Mouse (Mus musculus) liver, embryonic 15.5 days (tissue): ENCODE results near the gene Gnb1l. TPM values are rescaled to one million over a fixed set of nuclear protein-coding genes. Genes with fewer than 3 reads are reported as not detected.

ENCODE experiments used
- ATAC-seq: fragments of 200-750 bp; cut with Nextera tagmentation; 2 replicates; pipeline ENCODE4 v1.8.0; 2017; ENCODE audit warnings: moderate number of reproducible peaks, mild to moderate bottlenecking, moderate library complexity; ENCODE audit not compliant: insufficient read depth
- H3K27ac ChIP-seq: fragments of 300-500 bp; sonication (generic); replicated peaks from 2 replicates; pipeline ENCODE4 v1.5.1; 2015; ENCODE audit warnings: mild to moderate bottlenecking, inconsistent platforms
- H3K27me3 ChIP-seq: fragments of 300-500 bp; sonication (generic); 2 replicates; pipeline ENCODE4 v1.6.1; 2015; ENCODE audit warnings: mild to moderate bottlenecking, inconsistent platforms
- H3K36me3 ChIP-seq: fragments of 300-500 bp; sonication (generic); replicated peaks from 2 replicates; pipeline ENCODE4 v1.6.1; 2015; ENCODE audit warnings: moderate library complexity, mild to moderate bottlenecking, inconsistent platforms
- H3K4me1 ChIP-seq: fragments of 300-500 bp; sonication (generic); replicated peaks from 2 replicates; pipeline ENCODE4 v1.6.1; 2015; ENCODE audit warnings: inconsistent platforms
- H3K4me2 ChIP-seq: fragments of 300-500 bp; sonication (generic); 2 replicates; pipeline ENCODE4 v1.6.1; 2015; ENCODE audit warnings: moderate library complexity, mild to moderate bottlenecking, inconsistent platforms
- H3K4me3 ChIP-seq: fragments of 300-500 bp; sonication (generic); replicated peaks from 2 replicates; pipeline ENCODE4 v1.5.1; 2015; ENCODE audit warnings: mild to moderate bottlenecking, inconsistent platforms
- H3K9ac ChIP-seq: fragments of 300-500 bp; sonication (generic); 2 replicates; pipeline ENCODE4 v1.6.1; 2015; ENCODE audit warnings: moderate library complexity, mild to moderate bottlenecking, inconsistent platforms
- H3K9me3 ChIP-seq: fragments of 300-500 bp; sonication (generic); replicated peaks from 2 replicates; pipeline ENCODE4 v1.6.1; 2016; ENCODE audit warnings: inconsistent platforms
- WGBS: fragments of 180-500 bp; shearing (Covaris S2); methylation state at CpG from one replicate; pipeline ENCODE4 v1.1.7; 2015; ENCODE audit warnings: mixed read lengths; ENCODE audit not compliant: insufficient replicate concordance; 5-methylcytosine and 5-hydroxymethylcytosine counted together
- polyA plus RNA-seq: library from polyadenylated mRNA; unstranded; fragments of >200 nt; fragmentation: Nextera tagmentation; extraction: Ambion mirVana; gene quantifications from 2 replicates; pipeline ENCODE4 v1.2.1, GENCODE M21; 2015

Gene Gnb1l
- 7.5 and 8.3 TPM in 2 replicates for polyA plus RNA-seq

GRCm38 (mm10) chr16:18498558-18498990 is at the start of gene Gnb1l, which contains the start of gene Rtl10:
Gene Gnb1l (plus strand): TSS chr16:18498713.
Gene Rtl10 (plus strand): TSS chr16:18498901.
- H3K9me3 ChIP-seq: no peaks in the 10 kb centered on the region
- WGBS: under 1% methylated on average over 51 of the region's 51 CpGs
- H3K4me3 ChIP-seq: peak within 1 kb of the TSS; percentile 88
- peak within 1 kb of the TSS; percentile 97 for H3K4me2 ChIP-seq
- peaks cover 29% of the 10 kb centered on the region for H3K4me1 ChIP-seq
- H3K27ac ChIP-seq: peak within 1 kb of the TSS; percentile 79
- ATAC-seq: peak; percentile 99
- H3K36me3 ChIP-seq: peaks cover 16% of the 10 kb centered on the region
- H3K9ac ChIP-seq: peak within 1 kb of the TSS; percentile 82
- H3K27me3 ChIP-seq: no peaks in the 10 kb centered on the region

GRCm38 (mm10) chr16:18449005-18449404 is 49.5 kb upstream of the Gnb1l start:
- no peak overlapping the region for H3K4me3 ChIP-seq
- ATAC-seq: no peak; the same call in 1 of the 2 replicates
- H3K9me3 ChIP-seq: no peaks in the 10 kb centered on the region
- no peak overlapping the region for H3K4me2 ChIP-seq
- peaks cover 4% of the 10 kb centered on the region; the same call in 1 of the 2 replicates for H3K4me1 ChIP-seq
- no peak overlapping the region for H3K9ac ChIP-seq
- WGBS: 82% methylated on average over 4 of the region's 4 CpGs
- peaks cover 100% of the 10 kb centered on the region for H3K36me3 ChIP-seq
- no peaks in the 10 kb centered on the region for H3K27me3 ChIP-seq
- H3K27ac ChIP-seq: no peak overlapping the region

GRCm38 (mm10) chr16:18451486-18452181 is 46.9 kb upstream of the Gnb1l start:
- Histone ChIP-seq H3K9ac (no peak overlapping the region), H3K9me3 (no peaks in the 10 kb centered on the region), H3K4me2 (no peak overlapping the region), H3K27ac (no peak overlapping the region), H3K36me3 (peaks cover 100% of the 10 kb centered on the region), H3K27me3 (no peaks in the 10 kb centered on the region), H3K4me1 (peaks cover 4% of the 10 kb centered on the region; the same call in 1 of the 2 replicates), H3K4me3 (no peak overlapping the region)
- WGBS: 84% methylated on average over 9 of the region's 9 CpGs
- ATAC-seq: no peak

GRCm38 (mm10) chr16:18452361-18452862 is 46.1 kb upstream of the Gnb1l start:
- no peak overlapping the region for H3K27ac ChIP-seq
- H3K4me1 ChIP-seq: peaks cover 4% of the 10 kb centered on the region; the same call in 1 of the 2 replicates
- H3K27me3 ChIP-seq: no peaks in the 10 kb centered on the region
- H3K9ac ChIP-seq: no peak overlapping the region
- no peak overlapping the region for H3K4me2 ChIP-seq
- 87% methylated on average over 8 of the region's 8 CpGs for WGBS
- H3K36me3 ChIP-seq: peaks cover 100% of the 10 kb centered on the region
- no peak overlapping the region for H3K4me3 ChIP-seq
- no peak for ATAC-seq
- no peaks in the 10 kb centered on the region for H3K9me3 ChIP-seq

- H3K4me1 ChIP-seq: peaks cover 11% of the 10 kb centered on the region
- H3K4me2 ChIP-seq: no peak overlapping the region
- H3K27ac ChIP-seq: no peak overlapping the region
- ATAC-seq: no peak
- 78% methylated on average over 5 of the region's 5 CpGs for WGBS
- no peaks in the 10 kb centered on the region for H3K9me3 ChIP-seq
- peaks cover 100% of the 10 kb centered on the region for H3K36me3 ChIP-seq
- no peak overlapping the region for H3K9ac ChIP-seq
- no peaks in the 10 kb centered on the region for H3K27me3 ChIP-seq
- no peak overlapping the region for H3K4me3 ChIP-seq
Measured at GRCm38 (mm10) chr16:18453846-18454245, 44.7 kb upstream of the Gnb1l start.

- Histone ChIP-seq H3K27ac (no peak overlapping the region), H3K4me2 (no peak overlapping the region), H3K4me1 (peaks cover 27% of the 10 kb centered on the region), H3K36me3 (peaks cover 100% of the 10 kb centered on the region), H3K9ac (no peak overlapping the region), H3K9me3 (no peaks in the 10 kb centered on the region), H3K27me3 (no peaks in the 10 kb centered on the region), H3K4me3 (no peak overlapping the region)
- WGBS: 75% methylated on average over 6 of the region's 6 CpGs
- no peak for ATAC-seq
Measured at GRCm38 (mm10) chr16:18455407-18455806, 43.1 kb upstream of the Gnb1l start.

GRCm38 (mm10) chr16:18458661-18459060 is 39.9 kb upstream of the Gnb1l start:
- H3K36me3 ChIP-seq: peaks cover 100% of the 10 kb centered on the region
- no peak overlapping the region for H3K4me3 ChIP-seq
- ATAC-seq: no peak
- H3K9ac ChIP-seq: no peak overlapping the region
- H3K4me1 ChIP-seq: peaks cover 33% of the 10 kb centered on the region
- 0 out of 2 replicates have a peak overlapping the region, but pooled peaks have one; percentile 24 for H3K4me2 ChIP-seq
- no peak overlapping the region for H3K27ac ChIP-seq
- H3K27me3 ChIP-seq: no peaks in the 10 kb centered on the region
- no peaks in the 10 kb centered on the region for H3K9me3 ChIP-seq

- H3K4me2 ChIP-seq: peak overlapping the region; percentile 24
- no peak overlapping the region for H3K4me3 ChIP-seq
- H3K4me1 ChIP-seq: peaks cover 33% of the 10 kb centered on the region
- H3K27ac ChIP-seq: 0 out of 2 replicates have a peak overlapping the region, but pooled peaks have one; percentile 15
- no peaks in the 10 kb centered on the region for H3K9me3 ChIP-seq
- no peak overlapping the region for H3K9ac ChIP-seq
- H3K27me3 ChIP-seq: no peaks in the 10 kb centered on the region
- ATAC-seq: 0 out of 2 replicates have a peak, but pooled peaks have one; percentile 17
- H3K36me3 ChIP-seq: peaks cover 100% of the 10 kb centered on the region
- 8% methylated on average over 12 of the region's 12 CpGs for WGBS
Measured at GRCm38 (mm10) chr16:18459335-18459954, 39.1 kb upstream of the Gnb1l start.

- Histone ChIP-seq H3K4me2 (peak overlapping the region; percentile 24), H3K36me3 (peaks cover 100% of the 10 kb centered on the region), H3K4me1 (peaks cover 33% of the 10 kb centered on the region), H3K9ac (no peak overlapping the region), H3K27ac (0 out of 2 replicates have a peak overlapping the region, but pooled peaks have one; percentile 15), H3K4me3 (no peak overlapping the region), H3K9me3 (no peaks in the 10 kb centered on the region), H3K27me3 (no peaks in the 10 kb centered on the region)
- 4% methylated on average over 11 of the region's 11 CpGs for WGBS
- peak; percentile 61 for ATAC-seq
Measured at GRCm38 (mm10) chr16:18459955-18460370, 38.5 kb upstream of the Gnb1l start.

- 85% methylated on average over 3 of the region's 3 CpGs for WGBS
- Histone ChIP-seq H3K27ac (no peak overlapping the region), H3K9me3 (no peaks in the 10 kb centered on the region), H3K4me1 (peaks cover 33% of the 10 kb centered on the region), H3K36me3 (peaks cover 100% of the 10 kb centered on the region), H3K4me2 (no peak overlapping the region), H3K4me3 (no peak overlapping the region), H3K9ac (no peak overlapping the region), H3K27me3 (no peaks in the 10 kb centered on the region)
- no peak for ATAC-seq
Measured at GRCm38 (mm10) chr16:18460826-18461225, 37.7 kb upstream of the Gnb1l start.

- Histone ChIP-seq H3K4me3 (no peak overlapping the region), H3K4me1 (peaks cover 33% of the 10 kb centered on the region), H3K9ac (no peak overlapping the region), H3K27me3 (no peaks in the 10 kb centered on the region), H3K9me3 (no peaks in the 10 kb centered on the region), H3K27ac (no peak overlapping the region), H3K4me2 (no peak overlapping the region), H3K36me3 (peaks cover 100% of the 10 kb centered on the region)
- WGBS: 89% methylated on average over 9 of the region's 9 CpGs
- no peak for ATAC-seq
Measured at GRCm38 (mm10) chr16:18462031-18462430, 36.5 kb upstream of the Gnb1l start.
